Mouse (Mus musculus) heart, adult 2 months (tissue): ENCODE measurements around the gene March8.

Experiments
- CTCF ChIP-seq: fragments of 200-600 bp; IDR thresholded peaks from 2 replicates; pipeline ENCODE4 v1.8.1; 2022; ENCODE audit warnings: antibody characterized with exemption, mild to moderate bottlenecking, moderate library complexity
- POLR2A ChIP-seq: fragments of 200-500 bp; IDR thresholded peaks from 2 replicates; pipeline ENCODE4 v1.6.1; 2011; ENCODE audit warnings: mild to moderate bottlenecking, low read depth, low read length, control low read depth; ENCODE audit not compliant: insufficient read depth

GRCm38 (mm10) chr6:116347953-116348352, 10.1 kb downstream of the March8 start:
- no peak for TF ChIP-seq POLR2A
- no peak for TF ChIP-seq CTCF
